Mouse (Mus musculus) bone marrow macrophage, adult 2 months (primary cell): Measurements from ENCODE around the gene Hipk2. TPM values are rescaled to one million over a fixed set of nuclear protein-coding genes. Genes with fewer than 3 reads are reported as not detected.

ENCODE experiments used
- H3K27ac ChIP-seq: 2 replicates; pipeline ENCODE4 v1.5.1; 2012; ENCODE audit warnings: low read depth, low read length; ENCODE audit not compliant: insufficient read depth
- H3K4me1 ChIP-seq: 2 replicates; pipeline ENCODE4 v1.6.1; 2012; ENCODE audit warnings: low read length; ENCODE audit not compliant: control insufficient read depth, insufficient read depth
- H3K4me3 ChIP-seq: 2 replicates; pipeline ENCODE4 v1.5.1; 2012; ENCODE audit warnings: mild to moderate bottlenecking, low read length, moderate library complexity; ENCODE audit not compliant: insufficient read depth
- CTCF ChIP-seq: IDR thresholded peaks from 2 replicates; pipeline ENCODE4 v1.5.1; 2012; ENCODE audit warnings: low read depth, mild to moderate bottlenecking, low read length, moderate library complexity
- POLR2A ChIP-seq: IDR thresholded peaks from 2 replicates; pipeline ENCODE4 v1.6.1; 2012; ENCODE audit warnings: mild to moderate bottlenecking, low read depth, low read length, borderline replicate concordance
- polyA plus RNA-seq: library from polyadenylated mRNA; stranded (reverse); fragments of >200 nt; gene quantifications from 2 replicates; pipeline ENCODE4 v1.2.4, GENCODE M21; 2012; ENCODE audit not compliant: missing spikeins, insufficient read depth, insufficient read length

Hipk2 gene
- polyA plus RNA-seq, 1 experiment, result 20.9 TPM

GRCm38 (mm10) chr6:38748037-38748436, 127.9 kb downstream of the Hipk2 start:
- Histone ChIP-seq H3K4me1 (peaks cover 6% of the 10 kb centered on the region), H3K4me3 (no peak overlapping the region), H3K27ac (no peak overlapping the region)
- no peak for TF ChIP-seq POLR2A
- no peak for TF ChIP-seq CTCF

- peaks cover 7% of the 10 kb centered on the region for H3K4me1 ChIP-seq
- no peak overlapping the region for H3K4me3 ChIP-seq
- H3K27ac ChIP-seq, result no peak overlapping the region
- TF ChIP-seq CTCF (no peak), POLR2A (no peak)
These were observed 132.6 kb downstream of the Hipk2 start for GRCm38 (mm10) chr6:38743351-38743750.

- Histone ChIP-seq H3K27ac (no peak overlapping the region), H3K4me1 (peaks cover 4% of the 10 kb centered on the region), H3K4me3 (no peak overlapping the region)
- TF ChIP-seq CTCF (no peak), POLR2A (no peak)
These were observed 133.5 kb downstream of the Hipk2 start for GRCm38 (mm10) chr6:38742441-38742840.

GRCm38 (mm10) chr6:38741024-38741423, 134.9 kb downstream of the Hipk2 start:
- peaks cover 6% of the 10 kb centered on the region for H3K4me1 ChIP-seq

GRCm38 (mm10) chr6:38739266-38739665, 136.7 kb downstream of the Hipk2 start:
- no peak for TF ChIP-seq POLR2A
- no peak for TF ChIP-seq CTCF
- peaks cover 6% of the 10 kb centered on the region for H3K4me1 ChIP-seq
- no peak overlapping the region for H3K4me3 ChIP-seq
- no peak overlapping the region for H3K27ac ChIP-seq

More at GRCm38 (mm10) chr6:38741024-38741423, 134.9 kb downstream of the Hipk2 start:
- Histone ChIP-seq H3K4me3 (no peak overlapping the region), H3K27ac (no peak overlapping the region)
- TF ChIP-seq CTCF, result no peak
- TF ChIP-seq POLR2A, result no peak

- Histone ChIP-seq H3K27ac (no peak overlapping the region), H3K4me1 (peaks cover 6% of the 10 kb centered on the region), H3K4me3 (no peak overlapping the region)
- TF ChIP-seq CTCF, result no peak
- no peak for TF ChIP-seq POLR2A
These were observed 138.2 kb downstream of the Hipk2 start for GRCm38 (mm10) chr6:38737763-38738162.

- TF ChIP-seq CTCF (peak; percentile 66), POLR2A (no peak)
- Histone ChIP-seq H3K27ac (no peak overlapping the region), H3K4me1 (peaks cover 6% of the 10 kb centered on the region), H3K4me3 (no peak overlapping the region)
These were observed 139.7 kb downstream of the Hipk2 start for GRCm38 (mm10) chr6:38736240-38736639.

- no peak for TF ChIP-seq POLR2A
These were observed 143.3 kb downstream of the Hipk2 start for GRCm38 (mm10) chr6:38732681-38733080.

GRCm38 (mm10) chr6:38730169-38731146, 145.5 kb downstream of the Hipk2 start:
- H3K4me3 ChIP-seq, result no peak overlapping the region
- H3K27ac ChIP-seq, result no peak overlapping the region
- peaks cover 2% of the 10 kb centered on the region; the same call in 1 of the 2 replicates for H3K4me1 ChIP-seq
- no peak for TF ChIP-seq POLR2A
- TF ChIP-seq CTCF, result no peak

More at GRCm38 (mm10) chr6:38732681-38733080, 143.3 kb downstream of the Hipk2 start:
- no peak overlapping the region for H3K4me3 ChIP-seq
- no peak overlapping the region for H3K27ac ChIP-seq
- peaks cover 4% of the 10 kb centered on the region; the same call in 1 of the 2 replicates for H3K4me1 ChIP-seq

GRCm38 (mm10) chr6:38725515-38725914, 150.4 kb downstream of the Hipk2 start:
- TF ChIP-seq POLR2A, result no peak
- no peak for TF ChIP-seq CTCF
- Histone ChIP-seq H3K4me1 (peaks cover 2% of the 10 kb centered on the region; the same call in 1 of the 2 replicates), H3K27ac (no peak overlapping the region), H3K4me3 (no peak overlapping the region)

GRCm38 (mm10) chr6:38721361-38721760, 154.6 kb downstream of the Hipk2 start:
- Histone ChIP-seq H3K27ac (no peak overlapping the region), H3K4me3 (no peak overlapping the region), H3K4me1 (no peaks in the 10 kb centered on the region)
- TF ChIP-seq POLR2A (no peak), CTCF (no peak)
